Mouse (Mus musculus): ENCODE results near the gene Kbtbd6. TPM values are rescaled to one million over a fixed set of nuclear protein-coding genes. Genes with fewer than 3 reads are reported as not detected.
"Not testable (repeated sequence)": the region's sequence is repeated elsewhere in the genome, so short reads cannot be mapped to it uniquely, and the experiment has no call there.

Kbtbd6 gene
- 2.9 and 4.2 TPM in 2 replicates for polyA plus RNA-seq (2016; fragmentation: Nextera tagmentation; extraction: Ambion mirVana)

DNA sequence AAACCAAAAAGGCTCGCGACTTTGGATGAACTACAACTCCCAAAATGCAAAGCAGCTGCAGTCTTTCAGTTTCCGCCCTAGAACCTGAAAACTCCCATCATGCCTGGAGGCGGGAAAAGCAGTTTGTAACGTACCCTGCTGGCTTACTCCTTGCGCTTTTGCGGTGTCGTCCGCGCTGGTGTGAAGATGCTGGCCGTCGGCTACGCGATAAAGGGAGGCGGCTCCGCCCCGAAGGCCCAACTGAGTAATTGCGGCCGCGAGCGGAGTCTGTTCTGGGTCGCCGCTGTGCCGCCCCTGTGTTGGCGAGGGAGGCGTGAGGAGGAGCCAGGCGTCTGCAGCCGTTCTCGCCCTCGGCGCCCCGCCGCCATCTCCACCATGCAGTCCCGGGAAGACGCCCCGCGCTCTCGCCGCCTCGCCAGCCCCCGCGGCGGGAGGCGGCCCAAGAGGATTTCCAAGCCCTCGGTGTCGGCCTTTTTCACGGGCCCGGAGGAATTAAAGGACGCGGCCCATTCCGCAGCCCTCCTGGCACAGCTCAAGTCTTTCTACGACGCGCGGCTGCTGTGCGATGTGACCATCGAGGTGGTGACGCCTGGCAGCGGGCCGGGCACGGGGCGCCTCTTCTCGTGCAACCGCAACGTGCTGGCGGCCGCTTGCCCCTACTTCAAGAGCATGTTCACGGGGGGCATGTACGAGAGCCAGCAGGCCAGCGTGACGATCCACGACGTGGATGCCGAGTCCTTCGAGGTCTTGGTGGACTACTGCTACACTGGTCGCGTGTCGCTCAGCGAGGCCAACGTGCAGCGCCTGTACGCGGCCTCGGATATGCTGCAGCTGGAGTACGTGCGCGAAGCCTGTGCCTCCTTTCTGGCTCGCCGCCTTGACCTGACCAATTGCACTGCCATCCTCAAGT lies at the start of gene Kbtbd6:
TSS of gene Kbtbd6 (plus strand) at position 155 of the 910 bp plus-strand sequence.
- WGBS = 23% methylated on average over 45 of the region's 89 CpGs
- not testable (repeated sequence) for H3K27ac ChIP-seq; H3K4me1 ChIP-seq; H3K36me3 ChIP-seq; H3K9me3 ChIP-seq; H3K27me3 ChIP-seq (replicated peaks)
- ATAC-seq (ENCODE audit: low FRiP score, low read depth) = peak; percentile 88
- Histone ChIP-seq H3K4me3 (peak within 1 kb of the TSS; percentile 55), H3K9ac (peak within 1 kb of the TSS; percentile 57), H3K4me2 (replicated peaks) (peak within 1 kb of the TSS; percentile 68)

GRCm38 (mm10) chr14:79407641-79408040 lies 44.0 kb upstream of the Kbtbd6 start:
- ATAC-seq (ENCODE audit: low FRiP score, low read depth) = no peak
- Histone ChIP-seq H3K36me3 (peaks cover 11% of the 10 kb centered on the region), H3K27me3 (replicated peaks) (no peaks in the 10 kb centered on the region), H3K9me3 (no peaks in the 10 kb centered on the region), H3K27ac (no peak overlapping the region), H3K4me1 (no peaks in the 10 kb centered on the region), H3K9ac (no peak overlapping the region), H3K4me2 (replicated peaks) (no peak overlapping the region), H3K4me3 (no peak overlapping the region)
- 74% methylated on average over 2 of the region's 2 CpGs for WGBS

DNA sequence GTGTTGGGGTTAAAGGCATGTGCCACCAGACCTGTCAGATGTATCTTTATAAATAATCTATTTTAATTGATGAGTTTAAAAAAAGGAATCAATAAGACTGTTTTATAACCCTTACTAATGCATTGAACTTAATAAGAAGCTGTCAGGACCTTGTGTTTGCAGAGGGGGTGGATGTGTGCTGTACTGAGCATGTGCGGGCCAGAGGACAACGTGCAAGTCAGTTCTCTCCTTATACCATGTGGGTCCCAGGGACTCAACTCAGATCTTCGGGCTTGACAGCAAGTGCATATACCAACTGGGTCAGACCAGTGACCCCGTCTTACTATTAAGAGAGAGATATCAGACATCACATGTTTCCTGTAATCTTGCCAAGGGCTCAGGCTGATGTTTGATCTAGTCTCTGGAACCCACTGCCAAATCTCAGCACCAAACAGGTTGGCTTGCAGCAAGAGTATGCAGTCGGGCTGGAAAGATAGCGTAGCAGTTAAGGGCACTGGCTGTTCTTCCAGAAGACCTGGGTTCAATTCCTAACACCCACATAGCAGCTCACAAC lies 42.3 kb upstream of the Kbtbd6 start:
- no peak overlapping the region for H3K27ac ChIP-seq
- no peak for ATAC-seq (ENCODE audit: low FRiP score, low read depth)
- H3K36me3 ChIP-seq = peaks cover 7% of the 10 kb centered on the region; the same call in 1 of the 2 replicates
- H3K4me1 ChIP-seq = no peaks in the 10 kb centered on the region
- 93% methylated on average over 6 of the region's 6 CpGs for WGBS
- H3K27me3 ChIP-seq (replicated peaks) = no peaks in the 10 kb centered on the region
- no peak overlapping the region for H3K9ac ChIP-seq
- H3K4me3 ChIP-seq = no peak overlapping the region
- H3K4me2 ChIP-seq (replicated peaks) = no peak overlapping the region
- H3K9me3 ChIP-seq = no peaks in the 10 kb centered on the region

DNA sequence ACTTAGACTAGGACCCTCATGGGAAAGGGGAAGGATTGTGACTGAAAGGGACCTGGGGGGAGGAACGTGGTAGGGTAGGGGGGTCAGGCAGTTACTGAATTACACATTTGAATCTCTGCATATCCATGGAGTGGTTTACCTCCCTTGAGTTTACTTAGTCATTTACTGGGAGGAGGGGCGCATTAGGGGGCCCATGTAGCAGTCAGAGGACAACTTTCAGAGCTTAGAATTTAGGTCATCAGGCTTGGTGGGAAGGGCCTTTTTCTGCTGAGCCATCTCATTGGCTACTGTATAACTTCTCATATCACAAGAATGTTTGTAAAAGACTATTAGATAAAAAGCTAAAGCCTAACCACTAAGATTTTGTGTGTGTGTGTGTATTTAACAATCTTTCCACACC lies 41.0 kb upstream of the Kbtbd6 start:
- no peaks in the 10 kb centered on the region for H3K27me3 ChIP-seq (replicated peaks)
- ATAC-seq (ENCODE audit: low FRiP score, low read depth) = no peak
- no peaks in the 10 kb centered on the region for H3K4me1 ChIP-seq
- H3K4me2 ChIP-seq (replicated peaks) = no peak overlapping the region
- WGBS = 71% methylated on average over 2 of the region's 2 CpGs
- no peaks in the 10 kb centered on the region for H3K9me3 ChIP-seq
- no peak overlapping the region for H3K9ac ChIP-seq
- peaks cover 7% of the 10 kb centered on the region; the same call in 1 of the 2 replicates for H3K36me3 ChIP-seq
- H3K4me3 ChIP-seq = no peak overlapping the region
- no peak overlapping the region for H3K27ac ChIP-seq

DNA sequence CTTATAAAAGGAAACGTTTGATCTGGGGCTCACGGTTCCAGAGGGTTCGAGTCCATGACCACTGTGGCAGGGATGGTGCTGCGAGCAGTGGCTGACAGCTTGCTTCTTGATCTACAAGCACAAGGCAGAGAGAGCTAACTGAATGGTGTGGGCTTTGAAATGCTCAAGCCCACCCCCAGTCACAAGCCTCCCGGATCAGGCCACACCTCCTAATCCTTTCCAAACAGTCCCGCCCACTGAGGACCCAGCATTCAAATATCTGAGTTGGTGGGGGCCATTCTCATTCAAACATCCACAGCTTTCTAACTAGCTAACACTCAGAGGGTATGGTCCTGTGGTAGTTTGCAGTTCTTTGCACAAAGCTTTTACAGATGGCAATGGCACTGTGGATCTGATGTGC lies 38.5 kb upstream of the Kbtbd6 start:
- H3K27me3 ChIP-seq (replicated peaks) = no peaks in the 10 kb centered on the region
- H3K9ac ChIP-seq = no peak overlapping the region
- no peak overlapping the region for H3K4me2 ChIP-seq (replicated peaks)
- no peaks in the 10 kb centered on the region for H3K9me3 ChIP-seq
- ATAC-seq (ENCODE audit: low FRiP score, low read depth) = no peak
- 85% methylated on average over 6 of the region's 6 CpGs for WGBS
- H3K4me3 ChIP-seq = no peak overlapping the region
- no peak overlapping the region for H3K27ac ChIP-seq
- H3K36me3 ChIP-seq = peaks cover 7% of the 10 kb centered on the region; the same call in 1 of the 2 replicates
- no peaks in the 10 kb centered on the region for H3K4me1 ChIP-seq

DNA sequence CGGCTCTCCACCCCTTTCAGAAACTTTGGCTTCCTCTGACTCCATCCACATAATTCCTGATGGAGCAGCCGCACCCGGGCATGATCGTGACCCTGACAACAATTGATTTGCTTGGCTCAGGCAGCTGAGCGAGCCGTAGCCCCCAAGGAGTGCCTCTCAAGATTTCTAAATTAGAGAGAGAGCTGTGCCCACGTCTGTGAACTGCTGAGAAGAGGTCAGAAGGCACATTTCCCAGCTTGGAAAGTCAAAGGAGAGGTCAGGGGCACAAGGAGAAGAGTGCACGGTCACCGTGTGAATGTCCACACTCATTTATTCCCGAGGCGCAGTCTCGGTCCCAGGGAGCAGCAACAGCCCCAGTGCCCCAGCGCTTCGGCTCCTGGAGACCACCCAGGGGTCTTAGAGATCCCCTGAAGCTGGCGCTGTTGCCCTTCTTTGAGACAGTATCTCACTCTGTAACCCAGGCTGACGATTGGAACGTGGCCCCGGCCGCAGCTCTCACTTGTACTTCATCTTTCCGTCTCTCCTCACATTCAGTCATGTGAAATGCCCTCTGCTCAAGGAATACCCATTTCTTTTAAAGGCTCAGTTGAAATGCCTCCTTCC lies 31.5 kb upstream of the Kbtbd6 start:
- Histone ChIP-seq H3K4me1 (peaks cover 8% of the 10 kb centered on the region; the same call in 1 of the 2 replicates), H3K36me3 (no peaks in the 10 kb centered on the region), H3K9me3 (no peaks in the 10 kb centered on the region), H3K27ac (no peak overlapping the region), H3K4me3 (no peak overlapping the region), H3K27me3 (replicated peaks) (no peaks in the 10 kb centered on the region), H3K9ac (no peak overlapping the region), H3K4me2 (replicated peaks) (peak overlapping the region; percentile 42)
- peak; percentile 68; the same call in 1 of the 2 replicates for ATAC-seq (ENCODE audit: low FRiP score, low read depth)
- 25% methylated on average over 20 of the region's 20 CpGs for WGBS

DNA sequence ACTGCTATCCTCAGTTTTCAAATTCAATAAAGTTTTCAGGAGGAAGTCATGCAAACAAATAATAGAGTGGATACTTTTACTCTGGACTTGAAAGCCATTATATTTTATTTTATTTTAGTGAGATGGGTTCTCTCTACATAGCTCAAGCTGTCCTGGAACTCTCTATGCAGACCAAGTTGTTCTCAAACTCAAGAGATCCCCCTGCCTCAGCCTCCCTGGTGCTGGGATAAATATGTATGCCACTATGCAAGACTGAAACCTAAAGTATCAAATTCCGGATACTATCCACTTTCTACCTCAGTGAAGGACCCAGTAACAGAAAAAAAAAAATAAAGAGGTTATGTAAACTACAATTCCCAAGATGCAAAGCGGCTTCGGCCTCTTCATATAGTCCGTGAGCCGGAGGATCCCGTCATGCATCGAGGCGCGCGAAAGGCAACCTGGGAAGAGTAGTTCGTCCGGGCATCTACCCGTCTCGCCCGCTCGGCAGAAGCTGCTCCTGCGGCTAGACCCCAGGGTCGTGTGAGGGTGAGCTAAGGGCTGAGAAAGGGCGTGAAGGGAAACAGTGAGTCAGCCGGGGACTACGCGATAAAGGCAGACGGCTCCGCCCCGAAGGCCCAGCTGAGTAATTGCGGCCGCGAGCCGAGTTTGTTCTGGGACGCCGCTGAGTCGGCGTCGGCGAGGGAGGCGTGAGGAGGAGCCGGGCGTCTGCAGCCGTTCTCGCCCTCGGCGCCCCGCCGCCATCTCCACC lies 25.5 kb upstream of the Kbtbd6 start, which contains the start of gene Kbtbd7:
TSS of gene Kbtbd7 (plus strand) at position 533 of the 751 bp plus-strand sequence.
- peak within 1 kb of the TSS; percentile 58 for H3K9ac ChIP-seq
- H3K4me2 ChIP-seq (replicated peaks) = peak within 1 kb of the TSS; percentile 54
- peaks cover 12% of the 10 kb centered on the region for H3K9me3 ChIP-seq
- WGBS = under 1% methylated on average over 43 of the region's 44 CpGs
- no peaks in the 10 kb centered on the region for H3K4me1 ChIP-seq
- H3K36me3 ChIP-seq = no peaks in the 10 kb centered on the region; the same call in 1 of the 2 replicates
- H3K27ac ChIP-seq = 0 out of 2 replicates have a peak within 1 kb of the TSS, but pooled peaks have one; percentile 21
- H3K27me3 ChIP-seq (replicated peaks) = no peaks in the 10 kb centered on the region
- ATAC-seq (ENCODE audit: low FRiP score, low read depth) = peak; percentile 97
- H3K4me3 ChIP-seq = peak within 1 kb of the TSS; percentile 46

DNA sequence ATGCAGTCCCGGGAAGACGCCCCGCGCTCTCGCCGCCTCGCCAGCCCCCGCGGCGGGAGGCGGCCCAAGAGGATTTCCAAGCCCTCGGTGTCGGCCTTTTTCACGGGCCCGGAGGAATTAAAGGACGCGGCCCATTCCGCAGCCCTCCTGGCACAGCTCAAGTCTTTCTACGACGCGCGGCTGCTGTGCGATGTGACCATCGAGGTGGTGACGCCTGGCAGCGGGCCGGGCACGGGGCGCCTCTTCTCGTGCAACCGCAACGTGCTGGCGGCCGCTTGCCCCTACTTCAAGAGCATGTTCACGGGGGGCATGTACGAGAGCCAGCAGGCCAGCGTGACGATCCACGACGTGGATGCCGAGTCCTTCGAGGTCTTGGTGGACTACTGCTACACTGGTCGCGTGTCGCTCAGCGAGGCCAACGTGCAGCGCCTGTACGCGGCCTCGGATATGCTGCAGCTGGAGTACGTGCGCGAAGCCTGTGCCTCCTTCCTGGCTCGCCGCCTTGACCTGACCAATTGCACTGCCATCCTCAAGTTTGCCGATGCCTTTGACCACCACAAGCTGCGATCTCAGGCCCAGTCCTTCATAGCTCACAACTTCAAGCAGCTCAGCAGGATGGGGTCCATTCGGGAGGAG lies 24.8 kb upstream of the Kbtbd6 start:
- not testable (repeated sequence) for H3K27me3 ChIP-seq (replicated peaks); H3K4me1 ChIP-seq; H3K36me3 ChIP-seq; H3K27ac ChIP-seq
- 40% methylated on average over 17 of the region's 59 CpGs for WGBS
- Histone ChIP-seq H3K9me3 (peaks cover 12% of the 10 kb centered on the region), H3K4me2 (replicated peaks) (peak overlapping the region; percentile 54), H3K4me3 (peak overlapping the region; percentile 46), H3K9ac (peak overlapping the region; percentile 58)
- ATAC-seq (ENCODE audit: low FRiP score, low read depth) = peak; percentile 81

- no peak overlapping the region for H3K4me2 ChIP-seq (replicated peaks)
- H3K27me3 ChIP-seq (replicated peaks) = no peaks in the 10 kb centered on the region
- no peaks in the 10 kb centered on the region for H3K9me3 ChIP-seq
- no peak overlapping the region for H3K4me3 ChIP-seq
- H3K4me1 ChIP-seq = no peaks in the 10 kb centered on the region
- no peak overlapping the region for H3K9ac ChIP-seq
- H3K36me3 ChIP-seq = no peaks in the 10 kb centered on the region
- H3K27ac ChIP-seq = no peak overlapping the region
- ATAC-seq (ENCODE audit: low FRiP score, low read depth) = no peak
- WGBS = 87% methylated on average over 1 of the region's 1 CpGs
Observed at GRCm38 (mm10) chr14:79434068-79434467, 17.6 kb upstream of the Kbtbd6 start.

- Histone ChIP-seq H3K4me3 (no peak overlapping the region), H3K9me3 (no peaks in the 10 kb centered on the region), H3K4me2 (replicated peaks) (no peak overlapping the region), H3K9ac (no peak overlapping the region), H3K4me1 (no peaks in the 10 kb centered on the region; the same call in 1 of the 2 replicates), H3K27me3 (replicated peaks) (no peaks in the 10 kb centered on the region), H3K36me3 (no peaks in the 10 kb centered on the region), H3K27ac (no peak overlapping the region)
- WGBS = 84% methylated on average over 2 of the region's 2 CpGs
- no peak for ATAC-seq (ENCODE audit: low FRiP score, low read depth)
Observed at GRCm38 (mm10) chr14:79440655-79441054, 11.0 kb upstream of the Kbtbd6 start.

- H3K9ac ChIP-seq = no peak overlapping the region
- H3K4me1 ChIP-seq = no peaks in the 10 kb centered on the region; the same call in 1 of the 2 replicates
- no peaks in the 10 kb centered on the region for H3K9me3 ChIP-seq
- no peak for ATAC-seq (ENCODE audit: low FRiP score, low read depth)
- no peak overlapping the region for H3K27ac ChIP-seq
- no peaks in the 10 kb centered on the region for H3K27me3 ChIP-seq (replicated peaks)
- no peak overlapping the region for H3K4me3 ChIP-seq
- no peaks in the 10 kb centered on the region for H3K36me3 ChIP-seq
- H3K4me2 ChIP-seq (replicated peaks) = no peak overlapping the region
- 86% methylated on average over 5 of the region's 5 CpGs for WGBS
Observed at GRCm38 (mm10) chr14:79441441-79441840, 10.2 kb upstream of the Kbtbd6 start.
